Mouse (Mus musculus): ENCODE results near the gene Otulinl.

GRCm38 (mm10) chr15:27642895-27643294 lies 38.5 kb downstream of the Otulinl start:
- no peak for TF ChIP-seq POLR2A (IDR thresholded peaks at IDR 0.05; ENCODE audit: insufficient read length, low read depth)
- TF ChIP-seq POLR2AphosphoS2 (IDR thresholded peaks at IDR 0.05; ENCODE audit: insufficient read length, low read depth): no peak
- no peak for TF ChIP-seq CEBPB (IDR thresholded peaks at IDR 0.05; ENCODE audit: insufficient read depth, poor library complexity, severe bottlenecking)
- TF ChIP-seq E2F4 (IDR thresholded peaks at IDR 0.05; ENCODE audit: insufficient read depth): no peak
- TF ChIP-seq TCF3 (IDR thresholded peaks at IDR 0.05; ENCODE audit: insufficient read length, low read depth): no peak
- no peak for TF ChIP-seq MYOG (IDR thresholded peaks at IDR 0.05; ENCODE audit: control insufficient read depth in 1 of 3, insufficient read depth in 1 of 3, insufficient read length in 2 of 3, low read depth in 2 of 3)
